ENCODE assay signal across 19 mouse cellular contexts in genomic region chr14:39051542-39051941, GRCm38 (mm10).
"Had no signal": no experiment of that assay in that cellular context is flagged by ENCODE, and none has a peak within 500 bp of the region (broad histone marks: within the 10 kb centered on the region; RNA-seq: fewer than 3 reads in every experiment).

No protein-coding gene starts in this region.

- DNase-seq: kidney, adult 2 months; kidney, postnatal 36 days; layer of hippocampus, postnatal 36 days; lung, adult 2 months; lung, postnatal 14 days; lung, postnatal 4 days; right cerebral cortex, adult 18-20 months; right cerebral cortex, postnatal 14 days; right cerebral cortex, postnatal 4 days; thymus, postnatal 36 days had no signal

- H3K4me1 ChIP-seq: liver, embryonic 15.5 days; midbrain, embryonic 12.5 days; midbrain, embryonic 15.5 days; neural tube, embryonic 12.5 days; neural tube, embryonic 15.5 days had no signal

- H3K9ac ChIP-seq: liver, embryonic 15.5 days; midbrain, embryonic 12.5 days; midbrain, embryonic 15.5 days; neural tube, embryonic 12.5 days; neural tube, embryonic 15.5 days had no signal

- H3K27ac ChIP-seq: kidney, postnatal 0 days; left cerebral cortex, adult 2 months; liver, embryonic 15.5 days; midbrain, embryonic 12.5 days; midbrain, embryonic 15.5 days; neural tube, embryonic 12.5 days; neural tube, embryonic 15.5 days; stomach, postnatal 0 days had no signal

- H3K4me3 ChIP-seq: left cerebral cortex, adult 2 months; liver, embryonic 15.5 days; midbrain, embryonic 12.5 days; midbrain, embryonic 15.5 days; neural tube, embryonic 12.5 days; neural tube, embryonic 15.5 days had no signal

- H3K4me2 ChIP-seq: liver, embryonic 15.5 days; midbrain, embryonic 12.5 days; midbrain, embryonic 15.5 days; neural tube, embryonic 12.5 days; neural tube, embryonic 15.5 days had no signal

- ATAC-seq: inflammation-experienced regulatory T-cells, adult 6 months; midbrain, embryonic 15.5 days had no signal

- H3K36me3 ChIP-seq: liver, embryonic 15.5 days; midbrain, embryonic 12.5 days; midbrain, embryonic 15.5 days; neural tube, embryonic 12.5 days; neural tube, embryonic 15.5 days had no signal

- H3K9me3 ChIP-seq: liver, embryonic 15.5 days; midbrain, embryonic 12.5 days; midbrain, embryonic 15.5 days; neural tube, embryonic 12.5 days; neural tube, embryonic 15.5 days had no signal

- H3K27me3 ChIP-seq: liver, embryonic 15.5 days; midbrain, embryonic 12.5 days; midbrain, embryonic 15.5 days; neural tube, embryonic 12.5 days; neural tube, embryonic 15.5 days had no signal
